Mouse (Mus musculus) thymus, adult 18-20 months (tissue): ENCODE measurements around the gene Lage3.
"Not testable (repeated sequence)": the region's sequence is repeated elsewhere in the genome, so short reads cannot be mapped to it uniquely, and the experiment has no call there.

Experiments
- DNase-seq, 2 experiments: peaks; one replicate each; pipeline ENCODE4 v3.0.0; 2022; ENCODE audit warnings: mixed read lengths in 2 of 2

Gene Lage3

DNA sequence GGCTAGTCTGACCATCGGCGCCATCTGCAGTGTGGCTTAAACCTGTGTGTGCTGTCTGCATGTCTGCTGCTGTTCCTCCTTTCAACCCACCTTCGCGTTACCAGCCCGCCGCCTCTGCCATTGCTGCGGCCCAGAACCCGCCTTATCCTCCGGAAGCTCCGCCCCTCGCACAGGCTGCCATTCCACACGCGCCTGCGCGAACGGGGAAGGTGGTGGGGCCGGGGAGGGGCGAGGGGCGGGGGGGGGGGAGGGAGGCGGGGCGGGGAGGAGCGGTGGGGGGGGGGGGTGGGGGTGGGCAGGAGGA, at the start of gene Lage3:
Gene Lage3 (minus strand): TSS at position 152 of the 304 bp plus-strand sequence.
- DNase-seq = peak; percentile 65 to 75

DNA sequence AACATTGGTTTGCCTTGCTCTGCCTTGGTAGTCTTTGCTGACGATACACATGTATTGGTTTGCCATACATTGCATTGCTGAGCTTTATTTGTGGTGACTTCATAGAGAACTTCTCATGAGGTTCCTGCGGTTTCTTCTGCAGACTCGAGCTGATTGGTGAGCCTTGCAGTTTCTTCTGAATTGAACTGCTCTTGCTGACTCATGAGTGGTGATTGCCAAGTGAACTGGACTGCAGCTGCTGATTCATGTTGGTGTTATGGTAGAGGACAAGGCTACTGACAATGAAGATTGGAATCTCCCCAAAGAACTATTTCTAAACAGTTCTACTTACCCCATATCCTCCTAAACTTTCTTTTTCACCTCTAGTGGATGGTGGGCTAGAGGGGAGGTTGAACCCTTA, 46.7 kb upstream of the Lage3 start:
- no peak for DNase-seq

DNA sequence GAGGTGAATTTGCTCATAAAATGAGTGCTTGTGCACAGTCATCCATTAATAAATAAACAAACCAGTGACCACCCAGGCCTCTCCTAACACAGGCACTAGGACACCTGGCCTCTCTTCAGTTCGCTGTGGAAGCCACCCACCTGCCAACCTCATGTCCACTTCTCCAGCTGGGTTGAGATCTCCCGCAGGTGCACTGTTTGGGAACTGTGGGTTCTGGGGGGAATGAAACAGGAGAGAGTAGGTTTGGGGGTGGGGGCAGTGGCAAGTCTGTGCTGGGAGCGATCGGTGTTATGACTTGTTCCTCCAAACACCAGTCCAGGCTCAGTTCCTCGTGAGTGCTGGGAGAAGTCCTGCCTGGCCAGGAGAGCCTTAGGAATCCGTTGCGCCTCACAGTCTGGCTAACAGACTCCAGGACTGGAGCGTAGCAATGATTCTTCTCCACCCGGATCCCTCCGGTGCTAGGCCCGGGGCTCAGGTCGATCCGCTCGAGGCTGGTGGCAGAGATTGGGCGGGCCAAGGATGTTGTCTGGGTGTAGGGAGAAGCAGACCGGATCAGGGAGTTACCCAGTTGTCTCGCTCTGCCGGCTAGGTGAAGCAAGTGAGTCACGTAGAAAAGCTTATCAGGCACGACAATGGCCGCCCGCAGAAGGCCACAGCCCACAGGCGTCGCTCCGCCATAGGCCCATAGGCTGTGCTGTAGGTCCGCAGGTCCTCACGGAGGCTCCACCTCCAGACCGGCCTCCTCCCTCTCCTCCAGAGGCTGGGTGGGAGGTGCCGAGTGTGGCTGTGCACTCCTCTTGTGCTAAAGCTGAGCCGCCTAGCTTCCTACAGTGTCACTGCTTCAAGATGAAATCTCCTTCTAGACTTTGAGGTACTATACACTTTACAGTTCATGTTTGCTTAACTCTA, 39.4 kb upstream of the Lage3 start, which contains the start of the genes Fam3a and Ikbkg:
Gene Fam3a (minus strand): TSS at position 738 of the 909 bp plus-strand sequence.
Gene Ikbkg (plus strand): TSS at position 756 of the 909 bp plus-strand sequence.
- DNase-seq = peak; percentile 79 to 82

DNA sequence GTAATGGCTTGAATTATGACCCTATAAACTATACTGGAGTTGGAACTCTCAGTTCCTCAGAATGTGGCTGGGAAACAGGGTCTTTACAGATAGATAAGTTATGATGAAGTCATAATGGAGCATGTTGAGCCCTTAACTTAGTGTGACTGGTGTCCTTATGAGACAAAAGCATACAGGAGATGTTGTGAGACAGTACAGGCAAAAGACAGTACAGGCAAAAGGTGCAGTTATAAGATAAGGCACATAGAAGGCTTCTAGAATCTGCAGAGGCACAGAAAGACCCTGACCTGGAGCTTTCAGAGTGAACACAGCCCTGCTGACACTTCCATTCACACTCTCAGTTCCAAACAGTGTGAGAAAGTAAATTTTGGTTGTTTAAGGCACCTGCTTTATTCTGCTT, 34.7 kb upstream of the Lage3 start:
- DNase-seq = no peak

DNA sequence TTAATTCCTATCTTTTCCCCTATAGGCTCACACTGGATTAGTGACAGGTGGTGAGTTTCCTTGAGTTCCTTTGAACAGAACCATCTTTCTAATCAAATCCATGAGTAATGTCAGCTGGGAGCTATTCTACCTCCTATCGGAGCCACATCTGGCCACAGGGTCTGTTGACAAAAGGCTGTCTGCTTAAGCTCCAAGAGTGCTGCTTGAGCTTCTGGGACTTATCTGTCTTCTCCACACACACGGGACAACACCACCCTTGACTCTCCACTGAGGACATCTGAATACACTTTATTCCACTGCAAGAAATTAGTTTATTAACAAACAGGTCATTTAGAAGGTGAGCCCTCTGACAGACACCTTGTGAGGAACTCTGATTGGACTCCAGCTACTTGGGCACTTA, 31.0 kb upstream of the Lage3 start:
- no peak for DNase-seq

DNA sequence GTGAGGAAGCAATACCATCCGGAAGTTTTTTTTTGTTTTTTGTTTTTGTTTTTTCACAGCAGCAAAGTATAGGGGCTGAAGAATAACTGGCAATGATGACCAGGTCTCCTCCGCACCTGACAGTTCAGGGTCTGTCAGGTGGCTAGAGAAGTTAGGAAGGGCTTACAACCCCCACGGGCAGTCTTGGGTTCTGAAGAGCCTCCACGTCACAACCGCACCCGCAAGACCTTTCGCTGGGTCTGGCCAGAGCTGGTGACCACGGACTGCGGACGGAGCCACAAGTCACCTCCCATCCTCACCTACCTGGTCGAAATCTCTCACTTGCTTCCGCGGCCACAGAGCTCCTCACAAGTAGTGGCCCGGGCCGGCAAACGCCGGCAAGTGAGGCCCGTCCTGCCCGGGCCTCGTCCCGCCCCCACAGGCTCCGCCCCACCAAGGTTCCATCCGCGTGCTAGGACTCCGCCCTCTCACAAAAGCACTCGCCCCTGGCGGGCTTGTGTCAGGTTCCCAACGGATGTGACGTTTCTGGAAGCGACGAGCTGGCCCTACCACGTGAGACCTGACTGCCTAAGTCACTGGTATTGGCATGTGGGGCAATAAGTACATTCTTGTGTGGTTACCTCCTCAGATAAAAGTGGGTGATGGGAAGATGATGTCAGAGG, 19.6 kb upstream of the Lage3 start, which contains the start of the genes Ubl4a and Slc10a3:
Gene Ubl4a (minus strand): TSS at position 331 of the 662 bp plus-strand sequence.
Gene Slc10a3 (minus strand): TSS at position 462 of the 662 bp plus-strand sequence.
- DNase-seq = peak; percentile 75 to 83

DNA sequence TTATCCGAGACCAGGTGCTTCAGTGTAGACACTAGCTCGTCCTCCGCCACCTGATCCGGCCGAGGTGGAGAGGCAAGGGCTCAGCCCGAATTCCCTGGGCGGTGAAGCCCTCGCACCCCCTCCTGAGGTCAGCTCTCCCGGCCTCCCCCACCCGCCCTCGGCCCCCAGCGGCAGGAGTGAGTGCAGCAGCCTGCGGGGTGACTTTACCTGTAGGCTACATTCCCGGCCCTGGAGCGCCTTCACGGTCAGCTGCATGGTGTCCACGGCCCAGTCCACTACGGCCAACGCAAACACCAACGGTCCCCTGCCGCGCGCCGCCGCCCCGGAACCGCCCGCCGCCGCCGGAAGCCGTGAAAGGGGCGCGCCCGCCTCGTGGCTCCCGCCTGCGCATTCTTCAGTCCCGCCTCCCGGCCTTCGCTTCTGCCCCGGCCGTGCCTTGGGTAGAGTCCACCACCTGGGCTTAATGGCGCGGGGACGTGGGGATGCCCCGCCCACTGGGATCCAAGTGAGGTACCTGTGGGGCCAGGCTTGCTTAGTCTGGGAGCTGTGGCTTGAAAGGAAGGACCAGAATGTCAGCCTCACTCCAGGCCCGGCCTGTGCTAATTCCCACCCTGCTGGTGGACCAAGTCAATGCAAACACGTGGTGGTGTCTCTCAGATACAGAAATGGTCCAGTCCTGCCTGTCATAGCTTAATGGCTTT, 14.9 kb upstream of the Lage3 start:
- DNase-seq = peak; percentile 30 to 41

DNA sequence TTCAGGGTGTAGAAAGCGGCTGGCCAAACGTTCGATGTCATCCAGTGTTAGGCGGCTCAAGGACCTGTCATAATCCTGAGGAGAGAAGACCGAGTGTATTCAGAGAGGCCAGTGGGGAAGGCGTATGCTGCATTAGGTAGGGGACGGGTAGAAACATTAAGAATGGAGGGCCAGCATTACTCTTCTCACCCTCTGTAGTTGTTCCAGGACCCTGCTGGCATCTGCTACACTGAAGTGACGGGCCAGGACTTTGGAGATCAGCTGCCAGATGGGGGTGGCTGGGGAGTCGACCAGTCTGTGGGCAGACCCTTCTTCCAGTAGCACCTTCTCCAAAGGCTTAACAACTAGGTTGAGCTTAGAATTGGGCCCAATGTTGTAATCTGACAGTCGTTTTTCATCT, 14.1 kb upstream of the Lage3 start:
- no peak for DNase-seq

DNA sequence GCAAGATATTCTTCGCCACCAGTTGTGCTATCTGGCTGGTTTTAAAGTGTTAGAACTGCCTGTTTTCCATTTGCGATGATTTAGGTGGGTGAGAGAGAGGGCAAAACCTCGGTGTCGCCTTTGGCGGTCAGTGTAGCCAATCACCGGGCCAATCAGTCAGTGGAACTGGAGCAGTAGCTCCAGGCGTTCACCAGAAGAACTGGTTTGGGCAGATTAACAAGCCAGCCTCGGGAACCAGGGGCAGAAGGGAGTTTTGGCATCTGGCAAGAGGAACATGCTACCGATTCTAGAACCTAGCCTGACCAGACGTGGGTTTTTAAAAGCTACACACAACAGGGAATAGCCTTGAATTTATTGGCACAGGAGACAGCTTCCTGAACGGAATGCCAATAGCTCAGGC, 5.8 kb upstream of the Lage3 start:
- DNase-seq = no peak

DNA sequence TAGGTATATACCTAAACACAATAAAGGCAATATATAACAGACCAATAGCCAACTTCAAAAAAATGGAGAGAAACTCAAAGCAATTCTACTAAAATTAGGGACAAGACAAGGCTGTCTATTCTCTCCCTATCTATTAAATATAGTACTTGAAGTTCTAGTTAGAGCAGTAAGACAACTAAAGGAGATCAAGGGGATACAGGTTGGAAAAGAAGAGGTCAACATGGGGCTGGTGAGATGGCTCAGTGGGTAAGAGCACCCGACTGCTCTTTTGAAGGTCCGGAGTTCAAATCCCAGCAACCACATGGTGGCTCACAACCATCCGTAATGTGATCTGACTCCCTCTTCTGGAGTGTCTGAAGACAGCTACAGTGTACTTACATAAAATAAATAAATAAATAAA, 3.7 kb upstream of the Lage3 start:
- DNase-seq = not testable (repeated sequence)

DNA sequence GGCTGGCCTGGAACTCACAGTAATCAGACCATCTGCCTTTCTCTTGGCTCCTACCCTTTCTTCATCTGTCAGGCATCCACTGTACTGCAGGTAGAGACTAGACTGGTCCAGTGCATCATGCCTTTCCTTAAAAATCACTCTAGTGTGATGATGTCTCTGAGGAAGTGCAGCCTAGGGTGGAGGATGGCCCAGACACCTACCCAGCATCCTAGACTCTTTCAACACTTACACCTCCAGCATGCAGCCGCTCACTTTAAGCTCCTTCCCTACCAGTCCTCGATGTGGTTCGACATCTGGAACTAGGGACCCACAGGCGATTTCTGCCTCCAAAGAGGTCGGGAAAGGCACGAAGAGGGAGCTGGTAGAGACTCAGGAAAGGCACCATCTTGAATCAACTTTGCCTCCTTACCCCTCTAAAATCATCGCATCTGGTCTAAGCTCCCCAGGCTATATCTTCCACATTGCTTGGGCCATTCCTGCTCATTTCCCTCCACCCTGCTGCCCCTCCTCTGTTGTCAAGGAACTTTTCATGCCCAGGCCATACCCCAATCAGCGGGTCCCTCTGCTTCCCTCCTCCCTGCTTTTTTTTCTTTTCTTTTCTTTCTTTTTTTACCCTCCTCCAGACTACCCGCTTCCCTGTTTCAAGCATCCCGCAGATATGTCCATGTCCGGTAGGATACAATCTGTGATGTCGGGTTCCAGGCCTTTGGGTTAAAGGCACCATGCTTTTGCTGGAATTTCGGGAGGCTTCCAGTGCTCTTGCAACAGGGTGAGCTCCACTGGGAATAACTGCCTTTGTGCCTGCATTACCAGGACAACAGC, 562 bp downstream of the Lage3 start:
- no peak for DNase-seq

DNA sequence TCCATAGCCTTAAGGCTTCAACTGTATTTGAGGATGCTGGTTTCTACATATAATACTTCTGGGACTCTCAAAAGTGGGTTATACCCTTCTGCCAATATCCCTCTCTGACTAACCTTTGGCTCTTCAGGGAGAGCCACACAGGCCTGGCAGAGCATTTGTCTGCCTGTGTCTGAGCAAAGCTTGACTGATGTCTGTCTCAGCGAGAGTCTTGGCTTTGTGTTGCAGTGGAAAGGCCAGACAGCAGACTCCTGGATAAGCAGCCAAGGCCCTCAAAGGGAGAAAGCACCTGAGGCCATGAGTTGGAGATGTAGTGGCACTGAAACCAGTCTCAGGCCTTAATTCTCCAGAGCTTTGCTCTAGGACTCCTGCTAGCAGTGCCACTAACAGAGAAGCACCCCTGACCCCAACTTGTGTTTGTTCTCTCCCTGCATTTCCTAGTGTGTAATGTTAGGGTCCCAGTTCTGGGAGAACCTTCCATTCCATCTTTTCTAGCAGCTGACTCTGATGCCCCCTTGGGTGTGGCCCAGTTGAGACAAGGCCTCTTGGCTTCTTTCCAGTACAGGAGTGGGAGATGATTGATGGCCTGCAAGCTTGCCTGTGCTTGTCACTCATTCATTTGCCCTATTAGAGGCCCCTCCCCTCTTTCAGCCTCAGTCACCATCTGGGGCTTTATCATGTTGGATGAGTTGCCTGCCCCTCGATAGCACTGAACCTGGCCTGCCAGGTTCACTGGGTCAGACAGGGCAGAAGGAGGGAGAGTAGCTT, 23.1 kb downstream of the Lage3 start:
- no peak for DNase-seq

DNA sequence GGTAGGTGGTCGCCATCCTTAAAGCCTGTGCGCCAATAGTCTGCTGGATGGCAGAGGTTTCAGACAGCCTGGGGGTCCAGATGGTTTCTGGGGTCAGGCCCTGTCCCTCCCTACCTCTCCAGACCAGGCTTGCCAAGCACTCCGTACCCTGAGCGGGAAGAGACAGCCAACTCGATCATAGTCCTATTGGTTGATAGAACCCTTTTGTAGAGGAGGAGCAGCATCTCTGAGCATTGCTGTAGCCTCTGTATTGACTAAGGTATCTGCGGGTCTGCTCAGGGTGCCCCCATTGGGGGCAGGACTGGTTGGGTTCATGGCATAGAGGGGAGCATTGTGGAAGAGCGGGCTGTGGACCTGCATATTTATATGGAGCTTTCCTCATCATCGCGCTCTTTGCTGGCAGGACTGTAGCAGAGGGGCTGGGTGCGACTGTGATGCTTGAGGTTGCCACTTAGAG, 24.2 kb downstream of the Lage3 start:
- no peak for DNase-seq

DNA sequence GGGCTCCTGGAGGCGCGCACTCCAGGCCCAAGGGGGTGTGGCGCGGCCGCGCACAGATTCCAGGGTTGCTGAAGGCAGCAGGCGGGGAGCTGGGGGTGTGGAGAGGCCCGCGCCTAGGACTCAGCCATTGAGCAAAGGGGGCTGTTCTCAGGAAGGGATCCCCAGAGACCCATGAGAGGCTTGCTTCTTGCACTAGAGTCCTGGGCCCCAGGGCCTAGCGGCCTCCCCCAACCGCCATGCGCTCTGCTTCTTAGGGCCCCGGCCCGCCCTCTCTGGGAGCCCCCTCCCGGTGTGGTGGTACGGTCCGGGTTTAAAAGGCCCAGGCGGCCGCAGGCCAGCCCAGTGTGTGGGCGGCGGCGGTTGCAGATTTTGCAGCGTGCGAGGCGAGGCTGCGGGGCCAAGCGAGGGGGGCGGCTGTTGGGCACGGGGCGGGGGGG, 24.7 kb downstream of the Lage3 start, which contains the start of gene Plxna3:
Gene Plxna3 (plus strand): TSS at position 342 of the 437 bp plus-strand sequence.
- DNase-seq = peak; percentile 8 to 28

DNA sequence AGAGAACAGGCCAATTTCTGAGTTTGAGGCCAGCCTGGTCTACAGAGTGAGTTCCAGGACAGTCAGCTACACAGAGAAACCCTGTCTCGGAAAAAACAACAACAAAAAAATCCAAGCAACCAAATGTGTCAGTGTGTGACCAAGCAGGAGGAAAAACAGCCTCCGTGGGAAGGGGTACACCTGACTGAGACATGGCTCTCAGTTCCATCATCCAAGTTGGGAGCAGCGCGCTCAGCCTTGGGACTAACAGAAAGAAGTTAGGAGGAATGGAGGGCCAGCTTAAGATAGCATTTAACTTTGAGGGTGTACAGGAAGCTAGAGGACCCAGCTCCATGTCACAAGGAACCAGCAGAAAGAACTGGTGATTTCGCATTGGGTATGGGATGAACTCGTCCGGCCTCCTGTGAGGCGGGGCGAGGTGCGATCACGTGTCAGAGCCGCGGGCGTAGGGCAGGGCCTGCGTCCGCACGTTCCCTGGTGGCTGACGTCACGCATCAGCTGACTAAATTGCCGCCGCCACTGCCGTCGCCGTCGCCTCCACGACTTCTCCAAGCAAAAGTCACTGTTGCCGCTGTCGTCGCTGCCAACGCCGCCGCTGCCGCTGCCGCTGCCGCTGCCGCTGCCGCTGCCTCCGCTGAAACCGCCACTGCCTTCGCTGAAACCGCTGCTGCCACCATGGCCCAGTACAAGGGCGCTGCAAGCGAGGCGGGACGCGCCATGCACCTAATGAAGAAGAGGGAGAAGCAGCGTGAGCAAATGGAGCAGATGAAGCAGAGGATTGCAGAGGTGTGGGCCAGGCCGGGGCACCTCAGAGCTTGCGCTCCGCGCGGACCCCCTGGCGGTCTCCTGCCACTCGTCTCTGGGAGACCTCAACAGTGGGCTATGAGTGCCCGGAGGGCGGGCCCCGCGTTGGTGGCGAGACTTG, 40.6 kb downstream of the Lage3 start, which contains the start of gene Fam50a:
Gene Fam50a (plus strand): TSS at position 494 of the 925 bp plus-strand sequence.
- peak; percentile 80 to 82 for DNase-seq

DNA sequence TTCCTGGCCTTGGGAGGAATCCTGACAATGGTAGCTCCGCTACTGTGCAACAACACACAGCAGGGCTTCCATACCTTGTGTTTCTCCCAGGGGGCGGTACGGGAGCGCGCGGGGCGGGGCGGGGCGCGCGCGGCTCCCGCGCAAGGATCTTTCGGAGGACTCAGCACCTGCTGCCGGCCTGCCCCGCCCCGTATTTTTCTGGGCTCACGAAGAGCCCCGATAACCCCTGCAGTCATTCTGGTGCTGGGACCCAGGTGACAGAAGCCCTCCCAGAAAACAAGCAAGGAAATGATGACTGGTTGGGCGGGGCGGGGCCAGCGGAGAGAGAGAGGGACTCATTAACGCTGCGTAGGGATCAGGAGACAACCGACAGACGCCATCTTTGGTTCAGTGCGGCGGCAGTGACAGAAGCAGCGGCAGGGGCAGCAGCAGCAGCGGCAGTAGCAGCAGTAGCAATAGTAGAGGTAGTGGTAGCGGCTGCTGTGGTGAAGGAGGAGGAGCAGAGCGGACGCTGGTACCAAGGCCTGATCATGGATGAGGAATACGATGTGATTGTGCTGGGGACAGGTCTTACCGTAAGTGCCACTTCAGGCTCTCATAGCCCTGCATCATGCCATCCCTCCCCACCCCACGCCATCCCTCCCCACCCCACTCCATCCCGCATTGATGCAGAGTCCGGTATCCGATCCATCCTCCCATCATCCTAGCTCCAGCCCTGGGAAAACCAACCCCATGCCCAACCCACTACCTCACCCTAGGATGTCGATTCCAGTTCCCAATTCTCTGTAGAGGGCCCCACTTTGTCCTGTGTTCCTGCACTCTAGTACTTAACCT, 48.3 kb downstream of the Lage3 start, which contains the start of gene Gdi1:
Gene Gdi1 (plus strand): TSS at position 132 of the 834 bp plus-strand sequence.
- peak; percentile 62 to 66 for DNase-seq
